Mouse (Mus musculus): ENCODE data around the gene H2-Ob. TPM values are rescaled to one million over a fixed set of nuclear protein-coding genes. Genes with fewer than 3 reads are reported as not detected.

H2-Ob gene
- polyA plus RNA-seq (2012; rRNA removed) = 18.8 and 34.6 TPM in 2 replicates

DNA sequence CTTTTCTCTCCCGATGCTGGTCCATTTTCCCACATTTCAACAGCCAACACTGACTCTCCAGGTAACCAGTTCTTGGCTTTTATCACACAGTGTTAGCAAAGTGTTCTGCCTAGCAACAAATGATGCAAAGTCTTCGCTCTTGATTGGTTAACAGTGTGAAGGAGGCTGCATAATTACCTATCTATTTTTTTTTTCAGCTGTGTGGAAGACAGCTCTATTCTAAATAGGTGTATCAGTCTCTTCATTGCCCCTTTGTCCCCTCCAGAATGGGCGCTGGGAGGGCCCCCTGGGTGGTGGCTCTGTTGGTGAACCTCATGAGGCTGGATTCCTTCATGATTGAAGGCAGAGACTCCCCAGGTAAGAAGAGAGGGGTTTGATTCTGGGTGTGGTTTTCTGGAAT, at the start of gene H2-Ob:
TSS of gene H2-Ob (plus strand) at position 198 of the 400 bp plus-strand sequence.
- H3K4me3 ChIP-seq (replicated peaks; ENCODE audit: extremely low read depth, low read depth, low read length) = peak within 1 kb of the TSS; percentile 33
- WGBS = 62% methylated on average over 3 of the region's 3 CpGs
- DNase-seq = no peak

DNA sequence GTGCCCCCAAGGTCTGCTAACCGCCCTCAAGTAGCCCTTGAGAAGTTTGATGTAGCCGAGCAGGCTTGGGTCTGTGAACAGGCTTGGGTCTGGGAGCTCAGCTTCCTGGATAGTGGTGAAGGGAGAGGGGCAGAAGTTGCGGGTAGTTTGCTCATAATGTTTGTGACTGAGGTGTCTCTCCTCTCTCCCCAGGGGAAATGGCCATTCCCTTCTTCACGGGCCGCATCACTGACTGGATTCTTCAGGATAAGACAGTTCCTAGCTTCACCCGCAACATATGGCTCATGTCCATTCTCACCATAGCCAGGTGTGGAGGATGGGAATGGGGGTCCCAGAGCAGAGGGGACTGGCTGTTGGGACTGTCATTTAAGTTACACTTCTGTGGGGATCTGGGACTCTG, 49.7 kb upstream of the H2-Ob start:
- WGBS = 69% methylated on average over 6 of the region's 6 CpGs
- H3K4me3 ChIP-seq (replicated peaks; ENCODE audit: extremely low read depth, low read depth, low read length) = no peak overlapping the region
- TF ChIP-seq CTCF (IDR thresholded peaks at IDR 0.05; ENCODE audit: insufficient read depth, low read length) (no peak), POLR2A (IDR thresholded peaks at IDR 0.05; ENCODE audit: borderline replicate concordance, extremely low read depth, low read depth, low read length) (no peak)
- peaks cover 11% of the 10 kb centered on the region for H3K4me1 ChIP-seq (ENCODE audit: control insufficient read depth, insufficient read depth, low read length)
- DNase-seq = no peak

More for the DNA sequence above, at the start of gene H2-Ob:
- peaks cover 6% of the 10 kb centered on the region; the same call in 1 of the 2 replicates for H3K4me1 ChIP-seq (ENCODE audit: control insufficient read depth, insufficient read depth, low read length)
- TF ChIP-seq CTCF (IDR thresholded peaks at IDR 0.05; ENCODE audit: insufficient read depth, low read length) (no peak), POLR2A (IDR thresholded peaks at IDR 0.05; ENCODE audit: borderline replicate concordance, extremely low read depth, low read depth, low read length) (no peak)

DNA sequence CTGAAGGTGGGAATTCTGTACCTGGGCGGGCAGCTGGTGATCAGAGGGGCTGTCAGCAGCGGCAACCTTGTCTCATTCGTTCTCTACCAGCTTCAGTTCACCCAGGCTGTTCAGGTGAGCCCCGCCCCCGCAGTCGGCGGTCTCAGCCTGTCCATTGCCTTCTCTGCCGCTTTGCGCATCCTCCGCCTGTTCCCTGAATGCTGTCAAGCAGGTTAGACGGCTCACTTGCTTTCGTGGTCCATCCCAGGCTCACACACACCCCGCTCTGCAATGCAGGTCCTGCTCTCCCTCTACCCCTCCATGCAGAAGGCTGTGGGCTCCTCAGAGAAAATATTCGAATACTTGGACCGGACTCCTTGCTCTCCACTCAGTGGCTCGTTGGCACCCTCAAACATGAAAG, 45.9 kb upstream of the H2-Ob start:
- DNase-seq = no peak
- WGBS = 48% methylated on average over 16 of the region's 16 CpGs
- TF ChIP-seq CTCF (IDR thresholded peaks at IDR 0.05; ENCODE audit: insufficient read depth, low read length) (no peak), POLR2A (IDR thresholded peaks at IDR 0.05; ENCODE audit: borderline replicate concordance, extremely low read depth, low read depth, low read length) (no peak)
- peaks cover 5% of the 10 kb centered on the region; the same call in 1 of the 2 replicates for H3K4me1 ChIP-seq (ENCODE audit: control insufficient read depth, insufficient read depth, low read length)
- no peak overlapping the region for H3K4me3 ChIP-seq (replicated peaks; ENCODE audit: extremely low read depth, low read depth, low read length)

DNA sequence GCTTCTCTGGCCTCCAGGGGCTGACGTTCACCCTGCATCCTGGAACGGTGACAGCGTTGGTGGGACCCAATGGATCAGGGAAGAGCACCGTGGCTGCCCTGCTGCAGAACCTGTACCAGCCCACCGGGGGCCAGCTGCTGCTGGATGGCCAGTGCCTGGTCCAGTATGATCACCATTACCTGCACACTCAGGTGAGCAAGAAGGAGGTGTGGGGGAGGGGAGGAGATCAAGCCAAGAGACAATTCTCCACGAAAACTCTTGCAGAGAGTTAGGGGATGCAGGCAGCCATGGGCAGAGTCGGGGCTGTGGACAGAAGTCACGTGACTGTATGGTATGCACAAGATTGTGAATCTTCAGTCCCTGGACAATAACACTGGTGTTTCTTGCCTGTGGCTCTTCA, 45.2 kb upstream of the H2-Ob start:
- no peak overlapping the region for H3K4me3 ChIP-seq (replicated peaks; ENCODE audit: extremely low read depth, low read depth, low read length)
- WGBS = 64% methylated on average over 8 of the region's 8 CpGs
- TF ChIP-seq CTCF (IDR thresholded peaks at IDR 0.05; ENCODE audit: insufficient read depth, low read length) (no peak), POLR2A (IDR thresholded peaks at IDR 0.05; ENCODE audit: borderline replicate concordance, extremely low read depth, low read depth, low read length) (no peak)
- peaks cover 5% of the 10 kb centered on the region; the same call in 1 of the 2 replicates for H3K4me1 ChIP-seq (ENCODE audit: control insufficient read depth, insufficient read depth, low read length)
- no peak for DNase-seq

DNA sequence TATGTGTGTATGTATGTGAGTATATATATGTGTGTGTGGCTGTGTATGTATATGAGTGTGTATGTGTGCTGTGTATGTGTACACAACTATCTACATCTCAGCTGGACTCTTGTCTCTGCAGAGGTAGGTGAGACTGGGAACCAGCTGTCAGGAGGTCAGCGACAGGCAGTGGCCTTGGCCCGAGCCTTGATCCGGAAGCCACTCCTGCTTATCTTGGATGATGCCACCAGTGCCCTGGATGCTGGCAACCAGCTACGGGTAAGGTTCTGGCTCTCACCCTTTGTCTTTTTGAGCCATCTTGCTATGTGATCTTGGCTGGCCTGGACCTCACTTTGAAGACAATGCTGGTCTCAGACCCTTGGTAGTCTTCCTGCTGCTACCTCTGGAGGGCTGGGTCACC, 44.0 kb upstream of the H2-Ob start:
- 83% methylated on average over 4 of the region's 4 CpGs for WGBS
- DNase-seq = no peak

DNA sequence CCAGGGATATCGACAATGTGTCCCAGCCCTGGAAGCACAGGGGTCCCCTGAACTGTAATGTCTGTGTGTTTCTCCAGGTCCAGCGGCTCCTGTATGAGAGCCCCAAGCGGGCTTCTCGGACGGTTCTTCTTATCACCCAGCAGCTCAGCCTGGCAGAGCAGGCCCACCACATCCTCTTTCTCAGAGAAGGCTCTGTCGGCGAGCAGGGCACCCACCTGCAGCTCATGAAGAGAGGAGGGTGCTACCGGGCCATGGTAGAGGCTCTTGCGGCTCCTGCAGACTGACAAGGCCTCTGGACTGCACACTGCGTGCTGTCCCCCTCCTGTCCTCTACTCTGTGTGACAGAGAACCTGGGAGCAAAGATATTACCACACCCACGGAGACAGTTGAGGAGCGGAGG, 42.2 kb upstream of the H2-Ob start:
- WGBS = 70% methylated on average over 12 of the region's 12 CpGs

More for the DNA sequence above, 44.0 kb upstream of the H2-Ob start:
- H3K4me3 ChIP-seq (replicated peaks; ENCODE audit: extremely low read depth, low read depth, low read length) = no peak overlapping the region
- peaks cover 3% of the 10 kb centered on the region for H3K4me1 ChIP-seq (ENCODE audit: control insufficient read depth, insufficient read depth, low read length)
- TF ChIP-seq CTCF (IDR thresholded peaks at IDR 0.05; ENCODE audit: insufficient read depth, low read length) (no peak), POLR2A (IDR thresholded peaks at IDR 0.05; ENCODE audit: borderline replicate concordance, extremely low read depth, low read depth, low read length) (no peak)

DNA sequence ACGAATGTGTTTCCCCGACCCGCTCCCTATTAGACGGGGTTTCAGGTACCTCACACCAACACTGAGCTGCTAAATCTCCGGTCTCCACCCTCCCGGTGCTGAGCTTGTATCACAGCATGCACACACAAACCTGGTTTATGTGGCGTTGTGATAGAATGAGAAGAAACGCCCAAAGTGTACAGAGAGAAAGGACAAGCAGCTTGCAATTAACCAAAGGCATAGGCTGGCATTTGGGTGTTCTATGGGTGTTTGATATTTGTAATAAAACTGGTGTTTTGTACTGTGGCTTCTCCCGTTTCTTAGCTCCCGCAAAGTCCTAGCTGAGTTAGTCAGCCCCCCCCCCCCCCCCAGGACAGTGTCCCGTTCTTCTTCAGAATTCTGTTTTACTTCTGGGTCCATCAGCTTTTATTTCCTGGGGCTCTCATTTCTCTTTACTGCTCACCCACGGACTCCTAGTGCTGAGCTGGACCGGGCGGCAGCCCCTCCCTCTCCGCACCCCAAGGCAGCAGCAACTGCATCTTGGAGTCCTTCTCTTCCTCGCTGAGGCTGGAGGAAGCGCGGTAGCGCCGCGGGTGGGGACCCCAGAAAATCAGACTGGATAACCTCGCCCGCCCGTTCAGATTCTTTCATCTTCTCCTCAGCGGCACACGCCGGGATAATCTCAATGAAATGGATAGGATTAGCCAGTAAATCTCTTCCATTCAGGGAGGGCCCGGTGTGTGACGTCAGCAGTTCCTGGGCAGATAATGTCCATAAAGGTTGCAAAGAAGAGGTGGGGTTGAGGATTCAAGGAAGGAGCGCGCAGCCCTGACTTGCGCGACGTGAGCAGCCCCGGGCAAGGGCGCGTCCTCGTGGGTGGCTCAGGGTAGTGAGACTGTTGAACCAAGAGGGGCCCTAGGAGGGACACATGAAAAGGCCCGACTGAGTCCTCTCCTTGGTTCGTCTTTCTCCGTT, 41.5 kb upstream of the H2-Ob start, which contains the start of gene Psmb8:
TSS of gene Psmb8 (plus strand) at position 781 of the 954 bp plus-strand sequence.
- TF ChIP-seq CTCF (IDR thresholded peaks at IDR 0.05; ENCODE audit: insufficient read depth, low read length) (no peak), POLR2A (IDR thresholded peaks at IDR 0.05; ENCODE audit: borderline replicate concordance, extremely low read depth, low read depth, low read length) (peak; percentile 64; the same call in 1 of the 2 replicates)
- Histone ChIP-seq H3K4me3 (replicated peaks; ENCODE audit: extremely low read depth, low read depth, low read length) (peak within 1 kb of the TSS; percentile 90), H3K4me1 (ENCODE audit: control insufficient read depth, insufficient read depth, low read length) (peaks cover 3% of the 10 kb centered on the region)
- peak; percentile 91 for DNase-seq
- WGBS = 14% methylated on average over 41 of the region's 41 CpGs

More for the DNA sequence above, 42.2 kb upstream of the H2-Ob start:
- H3K4me1 ChIP-seq (ENCODE audit: control insufficient read depth, insufficient read depth, low read length) = peaks cover 3% of the 10 kb centered on the region
- DNase-seq = no peak
- TF ChIP-seq CTCF (IDR thresholded peaks at IDR 0.05; ENCODE audit: insufficient read depth, low read length) (no peak), POLR2A (IDR thresholded peaks at IDR 0.05; ENCODE audit: borderline replicate concordance, extremely low read depth, low read depth, low read length) (no peak)
- H3K4me3 ChIP-seq (replicated peaks; ENCODE audit: extremely low read depth, low read depth, low read length) = no peak overlapping the region

DNA sequence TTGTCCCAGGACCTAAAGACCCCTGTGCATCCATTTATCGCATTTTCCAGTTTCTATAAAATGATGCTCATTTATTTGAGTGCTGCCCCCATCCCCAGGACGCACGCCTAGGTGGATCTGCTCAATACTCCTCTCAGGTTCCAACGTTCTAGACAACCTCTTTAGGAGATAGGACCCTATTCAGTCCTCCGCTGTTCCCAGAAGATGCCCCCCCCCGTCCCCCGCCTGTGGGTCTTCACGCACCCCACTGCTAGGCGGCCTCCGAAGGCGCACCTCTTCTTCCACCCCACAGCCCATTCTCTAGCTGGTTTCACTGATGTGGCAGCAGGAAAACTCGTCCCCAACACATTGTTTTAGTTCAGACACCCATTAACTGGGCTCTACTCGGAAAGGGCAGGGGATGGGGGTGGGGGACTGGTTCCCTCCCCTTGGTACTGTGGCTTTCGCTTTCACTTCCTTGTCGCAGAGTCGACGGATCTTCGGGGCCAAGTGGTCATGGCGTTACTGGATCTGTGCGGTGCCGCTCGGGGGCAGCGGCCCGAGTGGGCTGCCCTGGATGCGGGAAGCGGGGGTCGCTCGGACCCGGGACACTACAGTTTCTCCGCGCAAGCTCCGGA, 40.7 kb upstream of the H2-Ob start:
- under 1% methylated on average over 32 of the region's 32 CpGs for WGBS
- Histone ChIP-seq H3K4me1 (ENCODE audit: control insufficient read depth, insufficient read depth, low read length) (peaks cover 3% of the 10 kb centered on the region), H3K4me3 (replicated peaks; ENCODE audit: extremely low read depth, low read depth, low read length) (peak overlapping the region; percentile 90)
- DNase-seq = peak; percentile 68
- TF ChIP-seq POLR2A (IDR thresholded peaks at IDR 0.05; ENCODE audit: borderline replicate concordance, extremely low read depth, low read depth, low read length) (peak; percentile 92; the same call in 1 of the 2 replicates), CTCF (IDR thresholded peaks at IDR 0.05; ENCODE audit: insufficient read depth, low read length) (no peak)

DNA sequence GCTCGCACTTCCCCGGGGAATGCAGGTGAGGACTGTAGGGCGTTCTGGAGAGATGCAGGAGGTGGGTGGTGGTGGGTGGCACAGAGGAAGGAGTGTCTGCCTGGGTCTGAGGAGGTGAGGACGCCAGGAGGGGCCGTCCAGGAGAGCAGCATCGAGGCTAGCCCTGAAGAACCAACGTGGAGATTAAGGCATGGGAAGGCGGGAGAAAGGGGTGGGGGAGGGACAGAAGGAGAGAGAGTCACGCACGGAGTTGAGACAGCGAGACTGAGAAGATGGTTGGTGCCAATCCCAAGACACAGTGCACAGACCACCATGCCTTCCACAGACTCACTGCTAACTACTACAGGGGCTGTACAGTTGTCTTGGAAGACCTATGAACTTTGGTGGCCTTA, 40.2 kb upstream of the H2-Ob start:
- 8% methylated on average over 11 of the region's 11 CpGs for WGBS
- H3K4me3 ChIP-seq (replicated peaks; ENCODE audit: extremely low read depth, low read depth, low read length) = peak overlapping the region; percentile 90
- peaks cover 3% of the 10 kb centered on the region for H3K4me1 ChIP-seq (ENCODE audit: control insufficient read depth, insufficient read depth, low read length)
- TF ChIP-seq CTCF (IDR thresholded peaks at IDR 0.05; ENCODE audit: insufficient read depth, low read length) (no peak), POLR2A (IDR thresholded peaks at IDR 0.05; ENCODE audit: borderline replicate concordance, extremely low read depth, low read depth, low read length) (no peak)
- DNase-seq = no peak
